Mouse (Mus musculus): ENCODE results near the gene Ndrg3. TPM values are rescaled to one million over a fixed set of nuclear protein-coding genes. Genes with fewer than 3 reads are reported as not detected.
A peak's percentile ranks its signal among the peaks of the same experiment; 100 is the strongest.

Ndrg3 gene
- polyA plus RNA-seq (2014; fragmentation: Nextera tagmentation; extraction: Ambion mirVana) = 34.4 and 38.1 TPM in 2 replicates

DNA sequence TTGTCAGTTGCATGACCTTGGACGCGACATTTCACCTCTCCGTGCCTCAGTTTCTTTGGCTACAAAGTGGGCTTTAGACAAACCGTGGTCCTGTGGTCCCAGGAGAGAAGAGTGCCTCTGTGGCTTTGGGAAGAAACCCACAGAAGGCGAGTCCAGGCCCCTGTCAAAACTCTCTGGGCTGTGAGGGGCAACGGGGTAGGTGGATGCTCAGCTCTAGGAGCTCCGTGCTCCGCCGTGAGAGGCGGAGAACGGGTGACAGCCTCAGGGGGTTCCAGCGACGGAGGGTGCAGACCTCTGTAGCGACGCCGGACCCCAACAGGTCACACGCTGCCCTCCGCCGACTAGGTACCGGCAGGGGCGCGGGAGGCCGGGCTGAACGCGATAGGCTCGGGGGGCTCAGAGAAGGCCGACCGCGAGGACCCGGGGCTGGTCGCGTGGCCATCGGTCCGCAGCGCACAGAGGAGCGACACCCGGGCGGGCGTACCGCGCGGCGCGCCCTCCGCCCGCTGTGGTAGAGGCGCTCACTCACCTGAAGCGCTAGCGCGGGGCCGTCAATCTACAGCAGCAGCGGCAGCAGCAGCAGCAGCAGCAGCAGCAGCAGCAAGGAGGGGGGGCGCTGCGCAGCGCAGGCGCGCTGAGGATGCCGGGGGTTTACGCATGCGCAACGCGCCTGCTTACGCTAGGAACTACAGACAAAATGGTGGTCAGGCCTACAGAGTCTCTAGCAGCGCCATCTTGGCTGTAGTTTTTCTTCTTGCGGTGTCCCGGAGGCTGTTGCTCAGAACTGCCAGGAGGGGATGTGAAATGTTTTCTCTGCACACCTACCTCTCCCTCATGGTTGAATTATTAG is at the start of gene Ndrg3:
Gene Ndrg3 (minus strand): TSS at position 587 of the 850 bp plus-strand sequence.
- H3K27ac ChIP-seq (ENCODE audit: low read depth, low read length) = peak within 1 kb of the TSS; percentile 43

GRCm38 (mm10) chr2:157041421-157041820 is 49.6 kb upstream of the Ndrg3 start:
- Histone ChIP-seq H3K27me3 (ENCODE audit: control insufficient read depth, insufficient read depth, low read length) (no peaks in the 10 kb centered on the region), H3K4me2 (no peak overlapping the region), H3K36me3 (ENCODE audit: control insufficient read depth, insufficient read depth, low read length) (peaks cover 47% of the 10 kb centered on the region), H3K4me1 (ENCODE audit: control insufficient read depth, insufficient read depth, low read length) (no peaks in the 10 kb centered on the region), H3K4me3 (ENCODE audit: low read depth, low read length) (no peak overlapping the region), H3K9me3 (replicated peaks; ENCODE audit: control insufficient read depth, low read length) (no peaks in the 10 kb centered on the region), H3K9ac (ENCODE audit: low read depth, low read length) (no peak overlapping the region), H3K27ac (ENCODE audit: low read depth, low read length) (no peak overlapping the region)
- no peak for ATAC-seq (replicated peaks; ENCODE audit: insufficient number of reproducible peaks, low FRiP score, low TSS enrichment)
- 80% methylated on average over 7 of the region's 7 CpGs for WGBS (ENCODE audit: insufficient replicate concordance)

More for the DNA sequence above, at the start of gene Ndrg3:
- no peaks in the 10 kb centered on the region for H3K27me3 ChIP-seq (ENCODE audit: control insufficient read depth, insufficient read depth, low read length)
- peak within 1 kb of the TSS; percentile 85 for H3K4me3 ChIP-seq (ENCODE audit: low read depth, low read length)
- peak; percentile 89 for ATAC-seq (replicated peaks; ENCODE audit: insufficient number of reproducible peaks, low FRiP score, low TSS enrichment)
- under 1% methylated on average over 59 of the region's 66 CpGs for WGBS (ENCODE audit: insufficient replicate concordance)
- H3K36me3 ChIP-seq (ENCODE audit: control insufficient read depth, insufficient read depth, low read length) = peaks cover 6% of the 10 kb centered on the region; the same call in 1 of the 2 replicates
- no peaks in the 10 kb centered on the region for H3K9me3 ChIP-seq (replicated peaks; ENCODE audit: control insufficient read depth, low read length)
- peak within 1 kb of the TSS; percentile 91 for H3K4me2 ChIP-seq
- peak within 1 kb of the TSS; percentile 85 for H3K9ac ChIP-seq (ENCODE audit: low read depth, low read length)
- H3K4me1 ChIP-seq (ENCODE audit: control insufficient read depth, insufficient read depth, low read length) = peaks cover 11% of the 10 kb centered on the region

DNA sequence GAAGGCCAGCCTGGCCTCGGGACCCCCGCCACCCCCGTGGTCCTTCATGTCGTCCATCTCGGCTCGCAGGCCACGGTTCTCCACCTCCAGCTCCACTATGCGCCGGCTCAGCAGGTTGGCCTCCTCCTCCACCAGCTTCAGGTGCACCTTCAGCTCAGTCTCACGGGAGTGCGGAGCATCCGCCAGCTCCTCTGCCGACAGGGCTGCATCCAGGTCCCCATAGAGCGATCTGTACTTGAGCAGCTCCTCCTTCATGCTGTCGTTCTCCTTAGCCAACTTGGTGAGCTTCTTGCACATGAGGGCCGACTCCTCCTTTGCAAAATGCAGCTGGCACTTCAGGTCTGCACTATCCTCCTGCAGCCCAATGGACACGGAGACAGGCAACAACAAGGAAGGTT is 48.8 kb upstream of the Ndrg3 start:
- no peaks in the 10 kb centered on the region for H3K4me1 ChIP-seq (ENCODE audit: control insufficient read depth, insufficient read depth, low read length)
- no peak overlapping the region for H3K4me2 ChIP-seq
- H3K4me3 ChIP-seq (ENCODE audit: low read depth, low read length) = no peak overlapping the region
- no peaks in the 10 kb centered on the region for H3K27me3 ChIP-seq (ENCODE audit: control insufficient read depth, insufficient read depth, low read length)
- no peak overlapping the region for H3K9ac ChIP-seq (ENCODE audit: low read depth, low read length)
- H3K27ac ChIP-seq (ENCODE audit: low read depth, low read length) = no peak overlapping the region; the same call in 1 of the 2 replicates
- H3K36me3 ChIP-seq (ENCODE audit: control insufficient read depth, insufficient read depth, low read length) = peaks cover 39% of the 10 kb centered on the region
- 77% methylated on average over 17 of the region's 17 CpGs for WGBS (ENCODE audit: insufficient replicate concordance)
- no peaks in the 10 kb centered on the region for H3K9me3 ChIP-seq (replicated peaks; ENCODE audit: control insufficient read depth, low read length)
- no peak for ATAC-seq (replicated peaks; ENCODE audit: insufficient number of reproducible peaks, low FRiP score, low TSS enrichment)

DNA sequence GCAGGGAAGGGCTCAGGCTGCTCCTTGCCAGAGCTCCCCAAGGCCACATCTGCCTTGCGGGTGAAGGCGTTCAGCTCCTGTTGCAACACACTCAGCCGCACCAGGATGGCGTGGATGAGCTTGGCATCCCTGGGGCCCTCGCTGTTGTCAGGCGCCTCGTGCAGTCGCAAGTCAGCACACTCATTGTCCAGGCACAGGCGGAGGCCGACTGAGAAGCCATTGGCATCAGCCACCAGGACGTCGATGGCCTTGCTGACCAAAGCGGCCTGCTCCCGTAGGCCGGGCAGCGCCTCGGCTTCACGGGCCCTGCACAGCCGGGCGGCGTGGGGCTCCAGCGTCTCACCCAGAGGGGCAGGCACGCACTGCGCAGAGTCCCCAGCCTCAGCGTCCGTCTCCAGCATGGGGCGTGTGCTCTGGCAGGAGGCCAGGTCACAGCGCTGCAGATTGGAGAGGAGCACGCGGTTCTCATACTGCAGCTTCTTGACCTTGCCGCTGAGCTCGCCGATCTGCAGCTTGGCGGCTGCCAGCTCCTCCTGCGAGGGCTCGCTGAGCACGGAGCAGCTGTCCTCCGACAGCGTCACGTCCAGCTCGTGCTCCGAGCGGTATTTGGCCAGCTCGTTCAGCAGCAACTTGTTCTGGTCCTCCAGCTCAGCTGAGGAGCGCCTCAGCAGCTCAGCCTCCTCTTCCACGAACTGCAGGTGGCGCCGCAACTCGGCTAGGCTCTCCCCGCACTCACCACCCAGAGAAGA is 48.2 kb upstream of the Ndrg3 start:
- Histone ChIP-seq H3K27me3 (ENCODE audit: control insufficient read depth, insufficient read depth, low read length) (no peaks in the 10 kb centered on the region), H3K36me3 (ENCODE audit: control insufficient read depth, insufficient read depth, low read length) (peaks cover 34% of the 10 kb centered on the region), H3K9me3 (replicated peaks; ENCODE audit: control insufficient read depth, low read length) (no peaks in the 10 kb centered on the region), H3K4me3 (ENCODE audit: low read depth, low read length) (no peak overlapping the region), H3K9ac (ENCODE audit: low read depth, low read length) (no peak overlapping the region), H3K27ac (ENCODE audit: low read depth, low read length) (no peak overlapping the region; the same call in 1 of the 2 replicates), H3K4me1 (ENCODE audit: control insufficient read depth, insufficient read depth, low read length) (no peaks in the 10 kb centered on the region), H3K4me2 (no peak overlapping the region)
- 86% methylated on average over 50 of the region's 50 CpGs for whole genome bisulfite sequencing (ENCODE audit: insufficient replicate concordance)
- ATAC-seq (replicated peaks; ENCODE audit: insufficient number of reproducible peaks, low FRiP score, low TSS enrichment) = no peak

GRCm38 (mm10) chr2:157037303-157037702 is 45.4 kb upstream of the Ndrg3 start:
- H3K4me1 ChIP-seq (ENCODE audit: control insufficient read depth, insufficient read depth, low read length) = no peaks in the 10 kb centered on the region
- no peak overlapping the region for H3K9ac ChIP-seq (ENCODE audit: low read depth, low read length)
- H3K27me3 ChIP-seq (ENCODE audit: control insufficient read depth, insufficient read depth, low read length) = no peaks in the 10 kb centered on the region
- H3K27ac ChIP-seq (ENCODE audit: low read depth, low read length) = no peak overlapping the region
- H3K4me3 ChIP-seq (ENCODE audit: low read depth, low read length) = no peak overlapping the region
- no peak overlapping the region for H3K4me2 ChIP-seq
- no peak for ATAC-seq (replicated peaks; ENCODE audit: insufficient number of reproducible peaks, low FRiP score, low TSS enrichment)
- WGBS (ENCODE audit: insufficient replicate concordance) = 86% methylated on average over 9 of the region's 9 CpGs
- H3K9me3 ChIP-seq (replicated peaks; ENCODE audit: control insufficient read depth, low read length) = no peaks in the 10 kb centered on the region
- peaks cover 39% of the 10 kb centered on the region for H3K36me3 ChIP-seq (ENCODE audit: control insufficient read depth, insufficient read depth, low read length)

DNA sequence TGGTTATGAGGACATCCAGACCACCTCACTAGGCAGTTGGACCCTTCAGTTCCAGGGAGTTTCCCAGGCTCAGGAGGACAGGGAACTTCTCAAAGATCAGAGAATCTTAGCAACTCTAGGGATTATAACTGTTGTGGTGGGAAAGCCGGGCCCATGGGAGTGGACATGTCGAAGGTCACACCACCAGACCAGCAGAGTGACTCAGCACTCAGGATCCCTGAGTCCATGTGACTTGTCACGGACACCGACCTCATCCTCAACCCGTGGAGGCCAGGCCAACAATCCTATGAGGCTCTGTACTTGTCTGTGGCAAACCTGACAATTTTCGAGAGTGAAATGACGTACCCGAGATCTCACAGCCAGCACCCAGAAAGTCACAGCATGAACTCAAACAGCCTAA is 44.5 kb upstream of the Ndrg3 start:
- Histone ChIP-seq H3K27me3 (ENCODE audit: control insufficient read depth, insufficient read depth, low read length) (no peaks in the 10 kb centered on the region), H3K9me3 (replicated peaks; ENCODE audit: control insufficient read depth, low read length) (no peaks in the 10 kb centered on the region), H3K4me1 (ENCODE audit: control insufficient read depth, insufficient read depth, low read length) (no peaks in the 10 kb centered on the region), H3K36me3 (ENCODE audit: control insufficient read depth, insufficient read depth, low read length) (peaks cover 40% of the 10 kb centered on the region), H3K4me2 (no peak overlapping the region), H3K27ac (ENCODE audit: low read depth, low read length) (no peak overlapping the region), H3K9ac (ENCODE audit: low read depth, low read length) (no peak overlapping the region), H3K4me3 (ENCODE audit: low read depth, low read length) (no peak overlapping the region)
- no peak for ATAC-seq (replicated peaks; ENCODE audit: insufficient number of reproducible peaks, low FRiP score, low TSS enrichment)
- WGBS (ENCODE audit: insufficient replicate concordance) = 86% methylated on average over 8 of the region's 8 CpGs

DNA sequence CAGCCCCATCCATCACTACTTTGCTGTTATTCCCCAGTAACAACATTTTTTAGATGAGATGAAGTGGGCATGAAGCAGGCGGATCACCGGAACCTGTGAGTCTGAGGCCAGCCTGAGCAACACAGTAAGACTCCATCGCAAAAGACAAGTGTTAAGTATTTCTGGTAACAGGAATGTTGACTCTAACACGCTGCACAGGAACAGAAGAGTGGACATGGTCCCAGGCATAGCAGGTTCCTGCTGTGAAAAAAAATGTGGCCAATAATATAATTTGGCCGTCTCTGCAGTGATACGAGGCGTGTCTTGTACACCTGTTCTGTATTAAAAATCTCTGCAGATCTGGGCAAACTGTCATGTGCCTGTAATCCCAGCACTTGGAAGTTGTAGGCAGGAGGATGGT is 43.5 kb upstream of the Ndrg3 start:
- no peaks in the 10 kb centered on the region for H3K9me3 ChIP-seq (replicated peaks; ENCODE audit: control insufficient read depth, low read length)
- peaks cover 36% of the 10 kb centered on the region for H3K36me3 ChIP-seq (ENCODE audit: control insufficient read depth, insufficient read depth, low read length)
- H3K4me3 ChIP-seq (ENCODE audit: low read depth, low read length) = no peak overlapping the region
- H3K9ac ChIP-seq (ENCODE audit: low read depth, low read length) = no peak overlapping the region
- ATAC-seq (replicated peaks; ENCODE audit: insufficient number of reproducible peaks, low FRiP score, low TSS enrichment) = no peak
- no peaks in the 10 kb centered on the region for H3K4me1 ChIP-seq (ENCODE audit: control insufficient read depth, insufficient read depth, low read length)
- H3K4me2 ChIP-seq = no peak overlapping the region
- H3K27me3 ChIP-seq (ENCODE audit: control insufficient read depth, insufficient read depth, low read length) = no peaks in the 10 kb centered on the region
- 88% methylated on average over 7 of the region's 7 CpGs for WGBS (ENCODE audit: insufficient replicate concordance)
- H3K27ac ChIP-seq (ENCODE audit: low read depth, low read length) = no peak overlapping the region

GRCm38 (mm10) chr2:157030804-157031203 is 38.9 kb upstream of the Ndrg3 start:
- no peak for ATAC-seq (replicated peaks; ENCODE audit: insufficient number of reproducible peaks, low FRiP score, low TSS enrichment)

More at GRCm38 (mm10) chr2:157030804-157031203, 38.9 kb upstream of the Ndrg3 start:
- no peak overlapping the region for H3K9ac ChIP-seq (ENCODE audit: low read depth, low read length)
- H3K4me3 ChIP-seq (ENCODE audit: low read depth, low read length) = no peak overlapping the region
- H3K36me3 ChIP-seq (ENCODE audit: control insufficient read depth, insufficient read depth, low read length) = peaks cover 61% of the 10 kb centered on the region
- no peaks in the 10 kb centered on the region for H3K27me3 ChIP-seq (ENCODE audit: control insufficient read depth, insufficient read depth, low read length)
- H3K27ac ChIP-seq (ENCODE audit: low read depth, low read length) = no peak overlapping the region
- no peak overlapping the region for H3K4me2 ChIP-seq
- 41% methylated on average over 9 of the region's 9 CpGs for WGBS (ENCODE audit: insufficient replicate concordance)
- no peaks in the 10 kb centered on the region for H3K9me3 ChIP-seq (replicated peaks; ENCODE audit: control insufficient read depth, low read length)
- peaks cover 11% of the 10 kb centered on the region for H3K4me1 ChIP-seq (ENCODE audit: control insufficient read depth, insufficient read depth, low read length)

Measured in heart, embryonic 11.5 days (tissue).